Mouse (Mus musculus): ENCODE results near the gene Amdhd2. TPM values are rescaled to one million over a fixed set of nuclear protein-coding genes. Genes with fewer than 3 reads are reported as not detected.

The Amdhd2 gene
- polyA plus RNA-seq, 1 experiment from 2014 or later, result 36.8 TPM

- WGBS, result 89% methylated on average over 8 of the region's 8 CpGs
- Histone ChIP-seq H3K4me3 (no peak overlapping the region), H3K9me3 (no peaks in the 10 kb centered on the region), H3K36me3 (peaks cover 7% of the 10 kb centered on the region; the same call in 1 of the 2 replicates), H3K9ac (no peak overlapping the region), H3K27me3 (no peaks in the 10 kb centered on the region), H3K4me2 (no peak overlapping the region), H3K4me1 (replicated peaks) (peaks cover 11% of the 10 kb centered on the region), H3K27ac (no peak overlapping the region)
- no peak for ATAC-seq (ENCODE audit: low FRiP score)
Measured at GRCm38 (mm10) chr17:24193268-24193667, 29.7 kb upstream of the Amdhd2 start.

GRCm38 (mm10) chr17:24192848-24193247 lies 29.3 kb upstream of the Amdhd2 start:
- H3K4me2 ChIP-seq, result no peak overlapping the region
- no peaks in the 10 kb centered on the region for H3K9me3 ChIP-seq
- H3K4me3 ChIP-seq, result no peak overlapping the region
- peaks cover 10% of the 10 kb centered on the region; the same call in 1 of the 2 replicates for H3K36me3 ChIP-seq
- H3K27me3 ChIP-seq, result no peaks in the 10 kb centered on the region
- no peak overlapping the region for H3K9ac ChIP-seq
- H3K27ac ChIP-seq, result no peak overlapping the region
- WGBS, result 91% methylated on average over 8 of the region's 8 CpGs
- no peak for ATAC-seq (ENCODE audit: low FRiP score)
- H3K4me1 ChIP-seq (replicated peaks), result peaks cover 11% of the 10 kb centered on the region

- WGBS, result 88% methylated on average over 4 of the region's 4 CpGs
- H3K4me3 ChIP-seq, result no peak overlapping the region
- no peak overlapping the region for H3K27ac ChIP-seq
- H3K4me1 ChIP-seq (replicated peaks), result 0 out of 2 replicates have a peak, but pooled peaks cover 6% of the 10 kb centered on the region
- no peak overlapping the region for H3K9ac ChIP-seq
- no peaks in the 10 kb centered on the region for H3K9me3 ChIP-seq
- H3K27me3 ChIP-seq, result no peaks in the 10 kb centered on the region
- no peak overlapping the region for H3K4me2 ChIP-seq
- peaks cover 13% of the 10 kb centered on the region; the same call in 1 of the 2 replicates for H3K36me3 ChIP-seq
- ATAC-seq (ENCODE audit: low FRiP score), result no peak
Measured at GRCm38 (mm10) chr17:24191481-24191880, 27.9 kb upstream of the Amdhd2 start.

- H3K36me3 ChIP-seq, result peaks cover 18% of the 10 kb centered on the region
- H3K4me3 ChIP-seq, result no peak overlapping the region
- H3K27ac ChIP-seq, result no peak overlapping the region
- no peak overlapping the region for H3K4me2 ChIP-seq
- no peak for ATAC-seq (ENCODE audit: low FRiP score)
- H3K9ac ChIP-seq, result no peak overlapping the region
- no peaks in the 10 kb centered on the region for H3K9me3 ChIP-seq
- H3K4me1 ChIP-seq (replicated peaks), result 0 out of 2 replicates have a peak, but pooled peaks cover 6% of the 10 kb centered on the region
- no peaks in the 10 kb centered on the region for H3K27me3 ChIP-seq
- WGBS, result 90% methylated on average over 2 of the region's 2 CpGs
Measured at GRCm38 (mm10) chr17:24190934-24191333, 27.4 kb upstream of the Amdhd2 start.

- H3K27me3 ChIP-seq, result 0 out of 2 replicates have a peak, but pooled peaks cover 7% of the 10 kb centered on the region
- ATAC-seq (ENCODE audit: low FRiP score), result no peak
- no peak overlapping the region for H3K9ac ChIP-seq
- peaks cover 11% of the 10 kb centered on the region for H3K4me1 ChIP-seq (replicated peaks)
- no peak overlapping the region for H3K4me2 ChIP-seq
- no peak overlapping the region for H3K4me3 ChIP-seq
- peaks cover 3% of the 10 kb centered on the region; the same call in 1 of the 2 replicates for H3K36me3 ChIP-seq
- H3K27ac ChIP-seq, result no peak overlapping the region
- H3K9me3 ChIP-seq, result no peaks in the 10 kb centered on the region
- WGBS, result 80% methylated on average over 3 of the region's 3 CpGs
Measured at GRCm38 (mm10) chr17:24174259-24174658, 10.7 kb upstream of the Amdhd2 start.

GRCm38 (mm10) chr17:24173423-24173822 lies 9.9 kb upstream of the Amdhd2 start:
- 7% methylated on average over 3 of the region's 3 CpGs for WGBS
- no peak overlapping the region for H3K9ac ChIP-seq
- peaks cover 11% of the 10 kb centered on the region for H3K4me1 ChIP-seq (replicated peaks)
- no peak overlapping the region for H3K4me2 ChIP-seq
- H3K27me3 ChIP-seq, result 0 out of 2 replicates have a peak, but pooled peaks cover 7% of the 10 kb centered on the region
- no peak overlapping the region; the same call in 1 of the 2 replicates for H3K27ac ChIP-seq
- H3K36me3 ChIP-seq, result no peaks in the 10 kb centered on the region
- H3K9me3 ChIP-seq, result no peaks in the 10 kb centered on the region
- no peak for ATAC-seq (ENCODE audit: low FRiP score)
- no peak overlapping the region for H3K4me3 ChIP-seq

- ATAC-seq (ENCODE audit: low FRiP score), result no peak
- Histone ChIP-seq H3K27me3 (0 out of 2 replicates have a peak, but pooled peaks cover 7% of the 10 kb centered on the region), H3K9me3 (no peaks in the 10 kb centered on the region)
Measured at GRCm38 (mm10) chr17:24171738-24172137, 8.2 kb upstream of the Amdhd2 start.

GRCm38 (mm10) chr17:24170729-24171128 lies 7.2 kb upstream of the Amdhd2 start:
- peaks cover 33% of the 10 kb centered on the region for H3K4me1 ChIP-seq (replicated peaks)
- H3K27me3 ChIP-seq, result 0 out of 2 replicates have a peak, but pooled peaks cover 7% of the 10 kb centered on the region
- ATAC-seq (ENCODE audit: low FRiP score), result no peak
- peak overlapping the region; percentile 80; the same call in 1 of the 2 replicates for H3K4me2 ChIP-seq
- no peaks in the 10 kb centered on the region for H3K9me3 ChIP-seq
- WGBS, result 86% methylated on average over 5 of the region's 5 CpGs
- 0 out of 2 replicates have a peak overlapping the region, but pooled peaks have one; percentile 98 for H3K4me3 ChIP-seq
- no peak overlapping the region for H3K9ac ChIP-seq
- no peak overlapping the region for H3K27ac ChIP-seq
- H3K36me3 ChIP-seq, result peaks cover 14% of the 10 kb centered on the region

More at GRCm38 (mm10) chr17:24171738-24172137, 8.2 kb upstream of the Amdhd2 start:
- Histone ChIP-seq H3K4me1 (replicated peaks) (peaks cover 28% of the 10 kb centered on the region), H3K4me2 (no peak overlapping the region), H3K36me3 (peaks cover 10% of the 10 kb centered on the region), H3K4me3 (no peak overlapping the region), H3K27ac (no peak overlapping the region), H3K9ac (no peak overlapping the region)
- 87% methylated on average over 4 of the region's 4 CpGs for WGBS

GRCm38 (mm10) chr17:24170125-24170524 lies 6.6 kb upstream of the Amdhd2 start:
- Histone ChIP-seq H3K9ac (peak overlapping the region; percentile 92), H3K4me1 (replicated peaks) (peaks cover 38% of the 10 kb centered on the region), H3K36me3 (peaks cover 19% of the 10 kb centered on the region), H3K27ac (peak overlapping the region; percentile 97), H3K9me3 (no peaks in the 10 kb centered on the region), H3K27me3 (0 out of 2 replicates have a peak, but pooled peaks cover 7% of the 10 kb centered on the region), H3K4me3 (peak overlapping the region; percentile 98), H3K4me2 (peak overlapping the region; percentile 80)
- ATAC-seq (ENCODE audit: low FRiP score), result no peak
- 65% methylated on average over 3 of the region's 3 CpGs for WGBS

GRCm38 (mm10) chr17:24169317-24170065 lies 5.9 kb upstream of the Amdhd2 start, which contains the start of gene Atp6v0c:
TSS of gene Atp6v0c (minus strand) at chr17:24169702.
- Histone ChIP-seq H3K27me3 (0 out of 2 replicates have a peak, but pooled peaks cover 7% of the 10 kb centered on the region), H3K27ac (peak within 1 kb of the TSS; percentile 97), H3K4me3 (peak within 1 kb of the TSS; percentile 98), H3K36me3 (peaks cover 25% of the 10 kb centered on the region), H3K4me2 (peak within 1 kb of the TSS; percentile 80), H3K9me3 (no peaks in the 10 kb centered on the region), H3K9ac (peak within 1 kb of the TSS; percentile 92), H3K4me1 (replicated peaks) (peaks cover 44% of the 10 kb centered on the region)
- 1% methylated on average over 58 of the region's 58 CpGs for WGBS
- peak; percentile 87 for ATAC-seq (ENCODE audit: low FRiP score)

- WGBS, result under 1% methylated on average over 38 of the region's 41 CpGs
Measured at GRCm38 (mm10) chr17:24168590-24169277, 5.2 kb upstream of the Amdhd2 start.

More at GRCm38 (mm10) chr17:24168590-24169277, 5.2 kb upstream of the Amdhd2 start:
- ATAC-seq (ENCODE audit: low FRiP score), result peak; percentile 72
- peaks cover 45% of the 10 kb centered on the region for H3K4me1 ChIP-seq (replicated peaks)
- peak overlapping the region; percentile 97 for H3K27ac ChIP-seq
- peak overlapping the region; percentile 98 for H3K4me3 ChIP-seq
- peaks cover 26% of the 10 kb centered on the region for H3K36me3 ChIP-seq
- H3K9me3 ChIP-seq, result no peaks in the 10 kb centered on the region
- H3K9ac ChIP-seq, result peak overlapping the region; percentile 92
- H3K27me3 ChIP-seq, result 0 out of 2 replicates have a peak, but pooled peaks cover 7% of the 10 kb centered on the region
- H3K4me2 ChIP-seq, result peak overlapping the region; percentile 80

Data from hindbrain, embryonic 13.5 days (tissue).